ENCODE assay signal across 20 mouse cellular contexts in genomic region chr13:13960211-13960610, GRCm38 (mm10). TPM values are rescaled to one million over a fixed set of nuclear protein-coding genes. Genes with fewer than 3 reads are reported as not detected.
DNase-seq lines count a peak whose midpoint lies in the region; ATAC-seq and TF ChIP-seq lines count a peak whose summit lies in the region.
"Had no signal": no experiment of that assay in that cellular context is flagged by ENCODE, and none has a peak within 500 bp of the region (broad histone marks: within the 10 kb centered on the region; RNA-seq: fewer than 3 reads in every experiment).

No protein-coding gene starts in this region.

- H3K4me2 ChIP-seq in heart, embryonic 12.5 days = no peak overlapping the region
- H3K4me2 ChIP-seq: forebrain, embryonic 13.5 days; heart, embryonic 13.5 days; hindbrain, embryonic 12.5 days; hindbrain, embryonic 15.5 days had no signal

- 66% methylated on average over 4 of the region's 4 CpGs for WGBS in heart, adult 2 months
- WGBS in heart, embryonic 12.5 days = 76% methylated on average over 4 of the region's 4 CpGs

- ATAC-seq in heart, embryonic 12.5 days (ENCODE audit: insufficient number of reproducible peaks, low FRiP score) = no peak
- ATAC-seq: CD4-positive, CD25-positive, alpha-beta regulatory T cell, adult 4 months; forebrain, embryonic 13.5 days; intestine, postnatal 0 days had no signal

- TF ChIP-seq CTCF in gastrocnemius, adult 2 months (IDR thresholded peaks at IDR 0.05) = no peak
- TF ChIP-seq CTCF in heart, adult 2 months (IDR thresholded peaks at IDR 0.05) = no peak

- TF ChIP-seq EP300 in heart, adult 2 months (IDR thresholded peaks at IDR 0.05; ENCODE audit: insufficient read depth, low read depth, low read length) = no peak

- intact Hi-C loops in gastrocnemius, adult 2 months (cut with DNase I) = no loop called here
- intact Hi-C loops in heart, adult 2 months (cut with DNase I) = no loop called here

- H3K9me3 ChIP-seq in heart, embryonic 12.5 days (replicated peaks) = no peaks in the 10 kb centered on the region
- H3K9me3 ChIP-seq: forebrain, embryonic 10.5 days; forebrain, embryonic 13.5 days; heart, embryonic 13.5 days; hindbrain, embryonic 12.5 days; hindbrain, embryonic 15.5 days had no signal

- H3K4me3 ChIP-seq in gastrocnemius, adult 2 months = peak overlapping the region; percentile 53
- H3K4me3 ChIP-seq in heart, adult 2 months = no peak overlapping the region
- no peak overlapping the region for H3K4me3 ChIP-seq in heart, embryonic 12.5 days
- H3K4me3 ChIP-seq: forebrain, embryonic 10.5 days; forebrain, embryonic 13.5 days; heart, embryonic 13.5 days; hindbrain, embryonic 12.5 days; hindbrain, embryonic 15.5 days had no signal

- no peaks in the 10 kb centered on the region for H3K36me3 ChIP-seq in heart, adult 2 months (ENCODE audit: control insufficient read depth, insufficient read depth, low read length)
- H3K36me3 ChIP-seq in heart, embryonic 12.5 days = peaks cover 6% of the 10 kb centered on the region
- H3K36me3 ChIP-seq: hindbrain, embryonic 12.5 days; hindbrain, embryonic 15.5 days had no signal

- H3K9ac ChIP-seq in heart, adult 2 months (ENCODE audit: low read depth, low read length) = no peak overlapping the region
- H3K9ac ChIP-seq in heart, embryonic 12.5 days = no peak overlapping the region
- H3K9ac ChIP-seq: forebrain, embryonic 13.5 days; heart, embryonic 13.5 days; hindbrain, embryonic 12.5 days; hindbrain, embryonic 15.5 days had no signal

- TF ChIP-seq POLR2A in heart, adult 2 months (IDR thresholded peaks at IDR 0.05; ENCODE audit: insufficient read depth, low read depth, low read length) = no peak

- no peaks in the 10 kb centered on the region for H3K27me3 ChIP-seq in heart, adult 2 months (ENCODE audit: control insufficient read depth, insufficient read depth, low read length)
- H3K27me3 ChIP-seq in heart, embryonic 12.5 days (replicated peaks) = no peaks in the 10 kb centered on the region
- H3K27me3 ChIP-seq: forebrain, embryonic 13.5 days; heart, embryonic 13.5 days; hindbrain, embryonic 12.5 days; hindbrain, embryonic 15.5 days had no signal

- DNase-seq in gastrocnemius, adult 2 months = peak; percentile 67
- no peak for DNase-seq in gastrocnemius, postnatal 4 days (ENCODE audit: low spot score in 2 of 2)
- no peak for DNase-seq in heart, adult 2 months
- DNase-seq in skeletal muscle tissue, adult 2 months (ENCODE audit: low read depth, low spot score) = peak; percentile 55
- no peak for DNase-seq in testis, postnatal 10 days (ENCODE audit: low spot score)
- DNase-seq: adrenal gland, adult 2 months; adrenal gland, postnatal 14 days; cerebellum, adult 11 months; cerebellum, adult 2 months; cerebellum, adult 9-11 months; cerebellum, postnatal 25 days; kidney, adult 2 months had no signal

- H3K27ac ChIP-seq in gastrocnemius, adult 2 months = peak overlapping the region; percentile 99
- H3K27ac ChIP-seq in heart, adult 2 months = peak overlapping the region; percentile 66
- H3K27ac ChIP-seq in heart, embryonic 12.5 days (ENCODE audit: poor library complexity, severe bottlenecking) = no peak overlapping the region
- H3K27ac ChIP-seq: forebrain, embryonic 10.5 days; forebrain, embryonic 13.5 days; hindbrain, embryonic 12.5 days; hindbrain, embryonic 15.5 days had no signal

- peaks cover 2% of the 10 kb centered on the region for H3K4me1 ChIP-seq in heart, adult 2 months (ENCODE audit: control insufficient read depth, insufficient read depth, low read length)
- peaks cover 17% of the 10 kb centered on the region for H3K4me1 ChIP-seq in heart, embryonic 12.5 days (replicated peaks)

- H3K79me2 ChIP-seq in heart, adult 2 months (replicated peaks; ENCODE audit: control insufficient read depth, insufficient read depth, low read length) = no peaks in the 10 kb centered on the region; the same call in 1 of the 2 replicates

RNA-seq across cellular contexts. Expression of gene B3galnt2, which starts 5.9 kb away (rescaled TPM):
- total RNA-seq in gastrocnemius, adult 2 months (2021) = 10 to 100 TPM; 88.5 to 89.4 TPM
- 10 to 100 TPM; 29.3 to 33.4 TPM for total RNA-seq in gastrocnemius, postnatal 4 days (2021)
- 10 to 100 TPM; 27.2 to 28.4 TPM for total RNA-seq in heart, adult 2 months (2021)
- polyA plus RNA-seq in heart, adult 2 months (2012; rRNA removed) = 13.2 and 24.6 TPM in 2 replicates
- 22.8 and 24.8 TPM in 2 replicates for polyA plus RNA-seq in heart, embryonic 12.5 days (2016; fragmentation: Nextera tagmentation; extraction: Ambion mirVana)

Comparison
In these comparisons a context has a peak if more than half of its experiments do, and no peak if none do; other contexts are left out.
1. DNase-seq: peak in gastrocnemius, adult 2 months (single experiment) and skeletal muscle tissue, adult 2 months (single experiment); none in gastrocnemius, postnatal 4 days (0 of 2), heart, adult 2 months (0 of 2) and testis, postnatal 10 days (single experiment).